Mouse (Mus musculus): ENCODE measurements around the gene Panx2. TPM values are rescaled to one million over a fixed set of nuclear protein-coding genes. Genes with fewer than 3 reads are reported as not detected.
A peak's percentile ranks its signal among the peaks of the same experiment; 100 is the strongest.

The Panx2 gene
- polyA plus RNA-seq (2014; fragmentation: Nextera tagmentation; extraction: Ambion mirVana) = 0.45 and 0.88 TPM in 2 replicates

DNA sequence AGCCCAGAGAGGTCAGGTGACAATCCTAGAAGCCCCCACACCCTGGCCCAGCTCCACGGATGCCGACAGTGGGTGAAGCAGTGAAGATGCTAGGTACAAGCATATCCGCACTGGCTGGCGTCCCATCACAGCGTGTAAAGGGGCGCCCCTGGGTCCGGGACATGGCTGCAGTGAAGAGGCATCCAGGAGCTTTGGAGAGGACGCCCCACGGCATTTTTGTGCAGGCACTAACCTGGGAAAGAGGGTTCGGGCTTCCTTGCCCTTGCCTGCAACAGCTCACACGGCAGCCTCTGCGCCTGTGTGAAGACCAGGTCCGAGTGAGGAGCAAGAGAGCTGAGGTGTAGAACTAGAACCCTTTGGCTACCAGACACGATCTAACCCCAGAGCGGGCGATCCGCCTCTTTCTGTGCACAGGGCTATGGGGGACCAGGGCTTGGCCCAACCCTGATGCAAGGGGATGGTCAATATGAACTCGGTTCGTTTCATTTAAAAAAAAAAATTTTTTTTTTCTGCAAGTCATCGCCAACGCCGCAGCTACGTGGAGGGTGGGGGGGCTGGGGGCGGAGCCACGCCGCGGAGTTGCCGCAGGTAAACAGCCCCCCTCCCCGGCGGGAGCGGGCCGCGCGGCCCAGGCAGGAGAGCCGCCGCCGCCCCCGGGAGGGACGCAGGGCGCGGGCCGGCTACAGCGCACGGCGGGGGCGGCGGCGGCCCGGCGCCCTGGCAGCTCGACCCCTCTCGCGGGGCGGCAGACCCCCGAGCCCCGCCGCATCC is at the start of gene Panx2:
Gene Panx2, plus strand, starts transcription at position 574 of the 771 bp plus-strand sequence.
- DNase-seq (ENCODE audit: low spot score) (peak; percentile 43), ATAC-seq (ENCODE audit: insufficient read depth, low FRiP score, low TSS enrichment) (no peak)
- H3K4me2 ChIP-seq (ENCODE audit: low read depth) = peak within 1 kb of the TSS; percentile 86
- WGBS = under 1% methylated on average over 41 of the region's 57 CpGs
- H3K9ac ChIP-seq (ENCODE audit: low read length) = peak within 1 kb of the TSS; percentile 74
- H3K27ac ChIP-seq (ENCODE audit: low read depth, low read length) = no peak within 1 kb of the TSS
- H3K36me3 ChIP-seq (ENCODE audit: control insufficient read depth, insufficient read depth, low read length) = no peaks in the 10 kb centered on the region
- no peaks in the 10 kb centered on the region; the same call in 1 of the 2 replicates for H3K4me1 ChIP-seq (ENCODE audit: control insufficient read depth, insufficient read depth, low read length)
- peaks cover 18% of the 10 kb centered on the region for H3K27me3 ChIP-seq (ENCODE audit: control insufficient read depth, insufficient read depth, low read length)
- H3K4me3 ChIP-seq (ENCODE audit: low read depth, low read length) = peak within 1 kb of the TSS; percentile 77
- no peaks in the 10 kb centered on the region for H3K9me3 ChIP-seq (ENCODE audit: control insufficient read depth, low read length)

GRCm38 (mm10) chr15:89016722-89017121 is 42.8 kb upstream of the Panx2 start:
- 92% methylated on average over 3 of the region's 3 CpGs for WGBS
- Histone ChIP-seq H3K9ac (ENCODE audit: low read length) (no peak overlapping the region), H3K9me3 (ENCODE audit: control insufficient read depth, low read length) (no peaks in the 10 kb centered on the region), H3K27ac (ENCODE audit: low read depth, low read length) (no peak overlapping the region), H3K4me1 (ENCODE audit: control insufficient read depth, insufficient read depth, low read length) (no peaks in the 10 kb centered on the region), H3K36me3 (ENCODE audit: control insufficient read depth, insufficient read depth, low read length) (no peaks in the 10 kb centered on the region), H3K27me3 (ENCODE audit: control insufficient read depth, insufficient read depth, low read length) (no peaks in the 10 kb centered on the region), H3K4me2 (ENCODE audit: low read depth) (no peak overlapping the region), H3K4me3 (ENCODE audit: low read depth, low read length) (no peak overlapping the region)
- DNase-seq (ENCODE audit: low spot score) = no peak
- no peak for ATAC-seq (ENCODE audit: insufficient read depth, low FRiP score, low TSS enrichment)

DNA sequence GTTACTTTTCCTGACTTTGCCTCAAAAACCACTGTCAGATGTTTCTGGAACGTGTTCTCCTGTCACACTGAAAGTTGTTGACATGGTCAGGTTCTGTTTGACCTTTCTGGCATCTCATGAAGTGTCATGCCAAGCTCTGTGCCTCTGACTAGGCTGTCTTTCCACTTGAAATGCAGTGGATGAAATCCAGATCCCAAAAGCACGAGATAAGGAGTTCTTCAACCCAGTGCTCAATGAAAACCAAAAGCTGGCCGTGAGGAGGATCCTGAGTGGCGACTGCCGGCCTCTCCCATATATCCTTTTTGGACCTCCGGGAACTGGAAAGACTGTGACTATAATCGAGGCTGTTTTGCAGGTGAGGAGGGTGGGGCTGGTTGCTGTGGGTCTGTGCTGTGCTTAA is 39.4 kb upstream of the Panx2 start:
- Histone ChIP-seq H3K36me3 (ENCODE audit: control insufficient read depth, insufficient read depth, low read length) (no peaks in the 10 kb centered on the region), H3K4me1 (ENCODE audit: control insufficient read depth, insufficient read depth, low read length) (no peaks in the 10 kb centered on the region), H3K4me2 (ENCODE audit: low read depth) (no peak overlapping the region), H3K4me3 (ENCODE audit: low read depth, low read length) (no peak overlapping the region), H3K27ac (ENCODE audit: low read depth, low read length) (no peak overlapping the region), H3K27me3 (ENCODE audit: control insufficient read depth, insufficient read depth, low read length) (no peaks in the 10 kb centered on the region), H3K9ac (ENCODE audit: low read length) (no peak overlapping the region), H3K9me3 (ENCODE audit: control insufficient read depth, low read length) (no peaks in the 10 kb centered on the region)
- 86% methylated on average over 7 of the region's 7 CpGs for WGBS
- DNase-seq (ENCODE audit: low spot score) (no peak), ATAC-seq (ENCODE audit: insufficient read depth, low FRiP score, low TSS enrichment) (no peak)

- WGBS = 81% methylated on average over 7 of the region's 7 CpGs
- Histone ChIP-seq H3K27ac (ENCODE audit: low read depth, low read length) (no peak overlapping the region), H3K4me1 (ENCODE audit: control insufficient read depth, insufficient read depth, low read length) (no peaks in the 10 kb centered on the region), H3K9me3 (ENCODE audit: control insufficient read depth, low read length) (no peaks in the 10 kb centered on the region), H3K4me2 (ENCODE audit: low read depth) (no peak overlapping the region), H3K4me3 (ENCODE audit: low read depth, low read length) (no peak overlapping the region), H3K27me3 (ENCODE audit: control insufficient read depth, insufficient read depth, low read length) (no peaks in the 10 kb centered on the region), H3K36me3 (ENCODE audit: control insufficient read depth, insufficient read depth, low read length) (no peaks in the 10 kb centered on the region), H3K9ac (ENCODE audit: low read length) (no peak overlapping the region)
- no peak for ATAC-seq (ENCODE audit: insufficient read depth, low FRiP score, low TSS enrichment)
- DNase-seq (ENCODE audit: low spot score) = no peak
Measured at GRCm38 (mm10) chr15:89020492-89020891, 39.0 kb upstream of the Panx2 start.

- DNase-seq (ENCODE audit: low spot score) = no peak
- Histone ChIP-seq H3K27me3 (ENCODE audit: control insufficient read depth, insufficient read depth, low read length) (no peaks in the 10 kb centered on the region), H3K36me3 (ENCODE audit: control insufficient read depth, insufficient read depth, low read length) (no peaks in the 10 kb centered on the region), H3K27ac (ENCODE audit: low read depth, low read length) (no peak overlapping the region), H3K4me3 (ENCODE audit: low read depth, low read length) (no peak overlapping the region), H3K4me1 (ENCODE audit: control insufficient read depth, insufficient read depth, low read length) (no peaks in the 10 kb centered on the region), H3K4me2 (ENCODE audit: low read depth) (no peak overlapping the region), H3K9me3 (ENCODE audit: control insufficient read depth, low read length) (no peaks in the 10 kb centered on the region), H3K9ac (ENCODE audit: low read length) (no peak overlapping the region)
- no peak for ATAC-seq (ENCODE audit: insufficient read depth, low FRiP score, low TSS enrichment)
- WGBS = 80% methylated on average over 5 of the region's 5 CpGs
Measured at GRCm38 (mm10) chr15:89044381-89044780, 15.2 kb upstream of the Panx2 start.

DNA sequence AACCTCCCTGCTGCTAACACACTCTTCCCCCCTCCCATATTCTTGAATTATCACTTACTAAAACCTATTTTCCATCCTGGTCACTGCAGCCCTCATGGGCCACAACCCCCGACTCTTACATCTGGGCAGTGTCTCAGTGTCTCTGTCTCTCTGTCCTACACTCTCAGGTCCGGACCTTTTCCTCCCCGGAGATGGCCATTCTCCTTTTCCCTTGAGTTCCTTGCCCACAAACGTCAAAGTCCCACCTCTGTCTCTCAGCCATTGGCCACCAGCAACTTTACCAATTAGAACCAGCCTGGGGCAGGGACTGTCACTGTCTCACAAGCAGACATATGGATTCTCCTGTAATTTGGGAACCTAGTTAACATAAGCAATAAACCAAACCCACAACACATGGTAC is 13.2 kb upstream of the Panx2 start:
- Histone ChIP-seq H3K9ac (ENCODE audit: low read length) (no peak overlapping the region), H3K4me2 (ENCODE audit: low read depth) (no peak overlapping the region), H3K27me3 (ENCODE audit: control insufficient read depth, insufficient read depth, low read length) (no peaks in the 10 kb centered on the region), H3K27ac (ENCODE audit: low read depth, low read length) (no peak overlapping the region), H3K4me3 (ENCODE audit: low read depth, low read length) (no peak overlapping the region), H3K9me3 (ENCODE audit: control insufficient read depth, low read length) (no peaks in the 10 kb centered on the region), H3K4me1 (ENCODE audit: control insufficient read depth, insufficient read depth, low read length) (no peaks in the 10 kb centered on the region), H3K36me3 (ENCODE audit: control insufficient read depth, insufficient read depth, low read length) (no peaks in the 10 kb centered on the region)
- ATAC-seq (ENCODE audit: insufficient read depth, low FRiP score, low TSS enrichment) (no peak), DNase-seq (ENCODE audit: low spot score) (no peak)
- 81% methylated on average over 4 of the region's 4 CpGs for WGBS

- Histone ChIP-seq H3K4me1 (ENCODE audit: control insufficient read depth, insufficient read depth, low read length) (no peaks in the 10 kb centered on the region; the same call in 1 of the 2 replicates), H3K36me3 (ENCODE audit: control insufficient read depth, insufficient read depth, low read length) (no peaks in the 10 kb centered on the region), H3K4me2 (ENCODE audit: low read depth) (no peak overlapping the region), H3K9me3 (ENCODE audit: control insufficient read depth, low read length) (no peaks in the 10 kb centered on the region), H3K27ac (ENCODE audit: low read depth, low read length) (no peak overlapping the region), H3K4me3 (ENCODE audit: low read depth, low read length) (no peak overlapping the region), H3K9ac (ENCODE audit: low read length) (no peak overlapping the region), H3K27me3 (ENCODE audit: control insufficient read depth, insufficient read depth, low read length) (peaks cover 10% of the 10 kb centered on the region)
- ATAC-seq (ENCODE audit: insufficient read depth, low FRiP score, low TSS enrichment) (no peak), DNase-seq (ENCODE audit: low spot score) (no peak)
- 89% methylated on average over 7 of the region's 7 CpGs for WGBS
Measured at GRCm38 (mm10) chr15:89054666-89055065, 4.9 kb upstream of the Panx2 start.

GRCm38 (mm10) chr15:89058736-89059135 is 798 bp upstream of the Panx2 start:
- DNase-seq (ENCODE audit: low spot score) (no peak), ATAC-seq (ENCODE audit: insufficient read depth, low FRiP score, low TSS enrichment) (no peak)
- no peak overlapping the region for H3K27ac ChIP-seq (ENCODE audit: low read depth, low read length)
- H3K27me3 ChIP-seq (ENCODE audit: control insufficient read depth, insufficient read depth, low read length) = peaks cover 18% of the 10 kb centered on the region
- peak overlapping the region; percentile 77 for H3K4me3 ChIP-seq (ENCODE audit: low read depth, low read length)
- no peaks in the 10 kb centered on the region for H3K36me3 ChIP-seq (ENCODE audit: control insufficient read depth, insufficient read depth, low read length)
- WGBS = 32% methylated on average over 6 of the region's 6 CpGs
- H3K4me1 ChIP-seq (ENCODE audit: control insufficient read depth, insufficient read depth, low read length) = no peaks in the 10 kb centered on the region; the same call in 1 of the 2 replicates
- peak overlapping the region; percentile 74; the same call in 1 of the 2 replicates for H3K9ac ChIP-seq (ENCODE audit: low read length)
- H3K4me2 ChIP-seq (ENCODE audit: low read depth) = peak overlapping the region; percentile 86; the same call in 1 of the 2 replicates
- no peaks in the 10 kb centered on the region for H3K9me3 ChIP-seq (ENCODE audit: control insufficient read depth, low read length)

Data from neural tube, embryonic 11.5 days (tissue).